Comparison of ENCODE assay signal across 10 mouse cellular contexts in genomic region chr3:154692572-154692922, GRCm38 (mm10). TPM values are rescaled to one million over a fixed set of nuclear protein-coding genes. Genes with fewer than 3 reads are reported as not detected.
DNase-seq lines count a peak whose midpoint lies in the region; ATAC-seq and TF ChIP-seq lines count a peak whose summit lies in the region.
"Had no signal": no experiment of that assay in that cellular context is flagged by ENCODE, and none has a peak within 500 bp of the region (broad histone marks: within the 10 kb centered on the region; RNA-seq: fewer than 3 reads in every experiment).

No protein-coding gene starts in this region.

- no peak overlapping the region for H3K4me3 ChIP-seq in hindbrain, embryonic 10.5 days
- no peak overlapping the region for H3K4me3 ChIP-seq in hindbrain, embryonic 13.5 days
- H3K4me3 ChIP-seq in lung, postnatal 0 days (ENCODE audit: low read depth, low read length): no peak overlapping the region
- no peak overlapping the region for H3K4me3 ChIP-seq in lung, adult 2 months (replicated peaks; ENCODE audit: extremely low read depth, low read depth, low read length)
- no peak overlapping the region for H3K4me3 ChIP-seq in intestine, embryonic 15.5 days (replicated peaks)
- no peak overlapping the region for H3K4me3 ChIP-seq in olfactory bulb, adult 2 months (ENCODE audit: insufficient read depth, low read depth, low read length)
- H3K4me3 ChIP-seq: hindbrain, embryonic 15.5 days; midbrain, embryonic 10.5 days had no signal

- H3K27me3 ChIP-seq in hindbrain, embryonic 10.5 days (ENCODE audit: insufficient read depth, poor library complexity, severe bottlenecking): no peaks in the 10 kb centered on the region
- H3K27me3 ChIP-seq in hindbrain, embryonic 13.5 days: no peaks in the 10 kb centered on the region
- H3K27me3 ChIP-seq in lung, postnatal 0 days (replicated peaks; ENCODE audit: insufficient read depth, low read length): no peaks in the 10 kb centered on the region
- no peaks in the 10 kb centered on the region for H3K27me3 ChIP-seq in intestine, embryonic 15.5 days (replicated peaks)
- H3K27me3 ChIP-seq: hindbrain, embryonic 15.5 days had no signal

- no peaks in the 10 kb centered on the region for H3K36me3 ChIP-seq in hindbrain, embryonic 10.5 days
- H3K36me3 ChIP-seq in hindbrain, embryonic 13.5 days: no peaks in the 10 kb centered on the region
- no peaks in the 10 kb centered on the region for H3K36me3 ChIP-seq in lung, postnatal 0 days (ENCODE audit: insufficient read depth, low read length)
- no peaks in the 10 kb centered on the region for H3K36me3 ChIP-seq in intestine, embryonic 15.5 days
- H3K36me3 ChIP-seq: G1E; hindbrain, embryonic 15.5 days; midbrain, embryonic 10.5 days had no signal

- no peak for TF ChIP-seq POLR2A in lung, adult 2 months (IDR thresholded peaks at IDR 0.05; ENCODE audit: borderline replicate concordance, extremely low read depth, low read depth, low read length)
- no peak for TF ChIP-seq POLR2A in olfactory bulb, adult 2 months (IDR thresholded peaks at IDR 0.05; ENCODE audit: insufficient read depth, low read depth, low read length)

- H3K4me2 ChIP-seq in hindbrain, embryonic 13.5 days: no peak overlapping the region
- H3K4me2 ChIP-seq in lung, postnatal 0 days (replicated peaks; ENCODE audit: low read depth, low read length): 0 out of 2 replicates have a peak overlapping the region, but pooled peaks have one; percentile 22
- H3K4me2 ChIP-seq in intestine, embryonic 15.5 days (replicated peaks): peak overlapping the region; percentile 28; the same call in 1 of the 2 replicates

- H3K4me1 ChIP-seq in hindbrain, embryonic 10.5 days (replicated peaks): peaks cover 16% of the 10 kb centered on the region
- peaks cover 11% of the 10 kb centered on the region for H3K4me1 ChIP-seq in hindbrain, embryonic 13.5 days (replicated peaks)
- H3K4me1 ChIP-seq in lung, postnatal 0 days (ENCODE audit: insufficient read depth, low read depth, low read length): peaks cover 2% of the 10 kb centered on the region; the same call in 1 of the 2 replicates
- peaks cover 4% of the 10 kb centered on the region; the same call in 1 of the 2 replicates for H3K4me1 ChIP-seq in lung, adult 2 months (ENCODE audit: control insufficient read depth, insufficient read depth, low read length)
- peaks cover 3% of the 10 kb centered on the region; the same call in 1 of the 2 replicates for H3K4me1 ChIP-seq in intestine, embryonic 15.5 days (replicated peaks)
- H3K4me1 ChIP-seq in olfactory bulb, adult 2 months (ENCODE audit: control insufficient read depth, insufficient read depth, low read length): no peaks in the 10 kb centered on the region
- H3K4me1 ChIP-seq: midbrain, embryonic 10.5 days had no signal

- peak; percentile 8 for DNase-seq in hindbrain, embryonic 10.5 days (ENCODE audit: low spot score)
- peak; percentile 15 for DNase-seq in lung, postnatal 0 days (ENCODE audit: low spot score)
- DNase-seq in lung, adult 2 months: no peak
- DNase-seq in testis, postnatal 10 days (ENCODE audit: low spot score): no peak

- H3K27ac ChIP-seq in hindbrain, embryonic 10.5 days: peak overlapping the region; percentile 35; the same call in 1 of the 2 replicates
- H3K27ac ChIP-seq in hindbrain, embryonic 13.5 days: no peak overlapping the region
- H3K27ac ChIP-seq in lung, postnatal 0 days (ENCODE audit: low read length): no peak overlapping the region
- H3K27ac ChIP-seq in intestine, embryonic 15.5 days: no peak overlapping the region
- H3K27ac ChIP-seq in olfactory bulb, adult 2 months (ENCODE audit: insufficient read depth, low read depth, low read length): peak overlapping the region; percentile 81
- H3K27ac ChIP-seq: hindbrain, embryonic 15.5 days; midbrain, embryonic 10.5 days had no signal

- no peak; the same call in 1 of the 2 replicates for ATAC-seq in hindbrain, embryonic 13.5 days (ENCODE audit: low FRiP score)
- peak; percentile 74 for ATAC-seq in lung, postnatal 0 days
- no peak; the same call in 1 of the 2 replicates for ATAC-seq in intestine, embryonic 15.5 days

- WGBS in hindbrain, embryonic 10.5 days: 59% methylated on average over 3 of the region's 3 CpGs
- 61% methylated on average over 3 of the region's 3 CpGs for WGBS in hindbrain, embryonic 13.5 days
- 48% methylated on average over 3 of the region's 3 CpGs for WGBS in lung, postnatal 0 days
- 44% methylated on average over 3 of the region's 3 CpGs for WGBS in lung, adult 2 months
- WGBS in intestine, embryonic 15.5 days: 68% methylated on average over 3 of the region's 3 CpGs
- WGBS in olfactory bulb, adult 2 months: 77% methylated on average over 3 of the region's 3 CpGs

- TF ChIP-seq EP300 in lung, postnatal 0 days (IDR thresholded peaks at IDR 0.05): no peak; the same call in none of the 2 replicates

- no peak for TF ChIP-seq CTCF in lung, postnatal 0 days (IDR thresholded peaks at IDR 0.05)
- TF ChIP-seq CTCF in lung, adult 2 months (IDR thresholded peaks at IDR 0.05; ENCODE audit: insufficient read depth, low read length): no peak
- no peak for TF ChIP-seq CTCF in olfactory bulb, adult 2 months (IDR thresholded peaks at IDR 0.05; ENCODE audit: insufficient read depth, low read depth, low read length)

- no peaks in the 10 kb centered on the region for H3K9me3 ChIP-seq in hindbrain, embryonic 10.5 days
- H3K9me3 ChIP-seq in hindbrain, embryonic 13.5 days: no peaks in the 10 kb centered on the region
- H3K9me3 ChIP-seq in lung, postnatal 0 days (ENCODE audit: low read length): no peaks in the 10 kb centered on the region
- no peaks in the 10 kb centered on the region for H3K9me3 ChIP-seq in intestine, embryonic 15.5 days
- H3K9me3 ChIP-seq: hindbrain, embryonic 15.5 days; midbrain, embryonic 10.5 days had no signal

- no peak overlapping the region for H3K9ac ChIP-seq in hindbrain, embryonic 13.5 days
- H3K9ac ChIP-seq in lung, postnatal 0 days (replicated peaks; ENCODE audit: low read depth): no peak overlapping the region
- H3K9ac ChIP-seq in intestine, embryonic 15.5 days: no peak overlapping the region
- H3K9ac ChIP-seq: hindbrain, embryonic 15.5 days had no signal

RNA-seq across cellular contexts. Expression of gene Erich3, which starts 28.9 kb away (rescaled TPM):
- polyA plus RNA-seq in hindbrain, embryonic 10.5 days (2016; fragmentation: Nextera tagmentation; extraction: Ambion mirVana): 0.27 and 0.69 TPM in 2 replicates
- polyA plus RNA-seq in hindbrain, embryonic 13.5 days (2015; fragmentation: Nextera tagmentation; extraction: Ambion mirVana): 1.6 and 1.9 TPM in 2 replicates
- 0.54 and 0.69 TPM in 2 replicates for polyA plus RNA-seq in lung, postnatal 0 days (2015; fragmentation: Nextera tagmentation; extraction: Ambion mirVana)
- polyA plus RNA-seq in lung, adult 2 months (2012; rRNA removed): 1.9 and 2.6 TPM in 2 replicates
- 0.20 TPM in 2 replicates for polyA plus RNA-seq in intestine, embryonic 15.5 days (2015; fragmentation: Nextera tagmentation; extraction: Ambion mirVana)
- not detected in 2 replicates for polyA plus RNA-seq in olfactory bulb, adult 2 months (2012; ENCODE audit: insufficient read depth, insufficient read length, low replicate concordance, missing spikeins)
- polyA plus RNA-seq: G1E had no signal

Comparison
In these comparisons a context has a peak if more than half of its experiments do, and no peak if none do; other contexts are left out.
1. DNase-seq: peak in hindbrain, embryonic 10.5 days (single experiment) and lung, postnatal 0 days (single experiment); none in lung, adult 2 months (single experiment) and testis, postnatal 10 days (single experiment).
2. H3K27ac ChIP-seq: peak in hindbrain, embryonic 10.5 days (single experiment) and olfactory bulb, adult 2 months (single experiment); none in hindbrain, embryonic 13.5 days (single experiment), lung, postnatal 0 days (single experiment) and intestine, embryonic 15.5 days (single experiment).